Mouse (Mus musculus) midbrain, embryonic 15.5 days (tissue): ENCODE measurements around the gene Cd47. TPM values are rescaled to one million over a fixed set of nuclear protein-coding genes. Genes with fewer than 3 reads are reported as not detected.

ENCODE experiments used
- ATAC-seq: fragments of 200-750 bp; cut with Nextera tagmentation; replicated peaks from 2 replicates; pipeline ENCODE4 v1.8.0; 2017; ENCODE audit warnings: moderate TSS enrichment
- H3K27ac ChIP-seq: fragments of 300-500 bp; sonication (generic); 2 replicates; pipeline ENCODE4 v1.5.1; 2015; ENCODE audit warnings: mild to moderate bottlenecking, inconsistent platforms
- H3K27me3 ChIP-seq: fragments of 300-500 bp; sonication (generic); replicated peaks from 2 replicates; pipeline ENCODE4 v1.6.1; 2015; ENCODE audit warnings: inconsistent platforms
- H3K36me3 ChIP-seq: fragments of 300-500 bp; sonication (generic); replicated peaks from 2 replicates; pipeline ENCODE4 v1.6.1; 2015; ENCODE audit warnings: inconsistent platforms
- H3K4me1 ChIP-seq: fragments of 300-500 bp; sonication (generic); 2 replicates; pipeline ENCODE4 v1.6.1; 2015; ENCODE audit warnings: inconsistent platforms
- H3K4me2 ChIP-seq: fragments of 300-500 bp; sonication (generic); 2 replicates; pipeline ENCODE4 v1.6.1; 2015; ENCODE audit warnings: inconsistent platforms, mild to moderate bottlenecking, moderate library complexity
- H3K4me3 ChIP-seq: fragments of 300-500 bp; sonication (generic); 2 replicates; pipeline ENCODE4 v1.5.1; 2015; ENCODE audit warnings: mild to moderate bottlenecking, inconsistent platforms
- H3K9ac ChIP-seq: fragments of 300-500 bp; sonication (generic); 2 replicates; pipeline ENCODE4 v1.6.1; 2015; ENCODE audit warnings: mild to moderate bottlenecking, inconsistent platforms
- H3K9me3 ChIP-seq: fragments of 300-500 bp; sonication (generic); 2 replicates; pipeline ENCODE4 v1.6.1; 2016; ENCODE audit warnings: inconsistent platforms
- WGBS: fragments of 180-500 bp; shearing (Covaris S2); methylation state at CpG from one replicate; pipeline ENCODE4 v1.1.7; 2015; ENCODE audit warnings: mixed read lengths; 5-methylcytosine and 5-hydroxymethylcytosine counted together
- polyA plus RNA-seq: library from polyadenylated mRNA; unstranded; fragments of >200 nt; fragmentation: Nextera tagmentation; extraction: Ambion mirVana; gene quantifications from 2 replicates; pipeline ENCODE4 v1.2.1, GENCODE M21; 2015

The Cd47 gene
- 131 and 134 TPM in 2 replicates for polyA plus RNA-seq

DNA sequence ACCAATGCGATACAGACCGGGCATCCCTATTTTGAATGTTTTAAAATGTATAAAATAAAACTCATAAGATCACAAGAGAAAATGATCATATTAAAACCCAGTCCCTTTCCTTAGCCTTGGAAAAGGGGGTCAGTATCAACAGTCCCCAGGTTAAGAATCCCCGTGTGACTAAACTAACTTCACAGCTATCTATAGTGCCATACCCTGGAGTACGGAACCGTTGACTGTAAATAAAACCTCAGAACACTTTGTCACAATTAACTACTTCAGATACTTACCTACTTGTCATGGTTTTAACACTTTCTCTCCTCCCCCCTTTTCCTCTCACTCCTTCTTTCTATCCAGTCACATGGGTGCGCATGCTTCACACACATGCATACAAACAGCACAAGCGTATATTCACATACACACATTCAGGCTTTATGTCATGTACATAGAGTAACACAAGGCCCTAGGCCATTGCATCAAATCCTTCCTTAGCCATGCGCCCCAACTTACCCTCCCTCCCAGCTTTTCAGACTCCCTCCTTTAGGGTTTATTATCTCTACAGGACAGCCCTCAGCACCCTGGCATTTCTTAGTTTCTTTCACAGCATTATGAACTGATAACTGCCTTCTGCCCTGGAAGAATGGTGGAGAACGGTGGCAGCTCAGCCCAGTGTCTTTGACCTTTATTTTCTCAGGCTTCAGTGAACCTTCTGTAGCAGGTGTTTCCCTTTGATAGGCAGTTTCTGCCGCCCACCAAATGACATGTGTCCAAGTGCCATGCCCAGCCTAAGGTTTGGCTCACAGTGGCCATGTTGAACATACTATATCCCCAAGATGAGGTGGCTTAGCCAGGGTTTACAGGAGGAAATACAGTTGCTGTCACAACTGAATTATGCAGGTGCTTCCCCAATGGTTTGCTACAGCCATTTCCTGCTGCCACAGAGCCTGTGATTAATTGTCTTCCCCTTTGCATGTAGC is at the start of gene Cd47:
TSS of gene Cd47 (plus strand) at position 937 of the 965 bp plus-strand sequence.
- Histone ChIP-seq H3K27ac (no peak within 1 kb of the TSS), H3K4me3 (no peak within 1 kb of the TSS), H3K4me2 (no peak within 1 kb of the TSS), H3K9ac (no peak within 1 kb of the TSS), H3K9me3 (no peaks in the 10 kb centered on the region), H3K4me1 (peaks cover 10% of the 10 kb centered on the region), H3K27me3 (no peaks in the 10 kb centered on the region), H3K36me3 (no peaks in the 10 kb centered on the region)
- ATAC-seq, result no peak; the same call in 1 of the 2 replicates
- WGBS, result 86% methylated on average over 10 of the region's 10 CpGs

DNA sequence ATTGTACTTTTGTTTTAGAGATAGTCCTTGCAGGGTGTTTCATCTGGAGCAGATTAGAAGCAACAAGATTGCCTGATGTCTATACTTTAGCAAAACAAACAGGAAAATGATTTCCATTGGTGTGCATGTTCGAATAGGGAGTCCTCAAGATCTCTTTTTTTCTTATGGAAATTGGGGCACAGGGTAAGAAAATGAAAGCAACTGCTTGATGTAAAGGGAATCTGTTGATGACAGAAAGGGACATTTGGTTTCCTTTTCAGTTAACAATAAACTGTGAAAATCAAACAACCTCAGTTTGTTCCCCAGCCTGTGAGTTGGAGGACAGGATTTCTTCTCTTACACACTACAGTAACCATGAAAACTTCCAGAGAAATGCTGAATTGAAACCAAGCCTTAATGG is 47.4 kb upstream of the Cd47 start:
- H3K9me3 ChIP-seq, result no peaks in the 10 kb centered on the region
- H3K4me2 ChIP-seq, result no peak overlapping the region
- no peak overlapping the region for H3K9ac ChIP-seq
- no peak overlapping the region for H3K4me3 ChIP-seq
- peaks cover 4% of the 10 kb centered on the region for H3K4me1 ChIP-seq
- no peaks in the 10 kb centered on the region for H3K27me3 ChIP-seq
- H3K36me3 ChIP-seq, result no peaks in the 10 kb centered on the region
- WGBS, result 28% methylated on average over 1 of the region's 1 CpGs
- 0 out of 2 replicates have a peak overlapping the region, but pooled peaks have one; percentile 9 for H3K27ac ChIP-seq
- ATAC-seq, result no peak

DNA sequence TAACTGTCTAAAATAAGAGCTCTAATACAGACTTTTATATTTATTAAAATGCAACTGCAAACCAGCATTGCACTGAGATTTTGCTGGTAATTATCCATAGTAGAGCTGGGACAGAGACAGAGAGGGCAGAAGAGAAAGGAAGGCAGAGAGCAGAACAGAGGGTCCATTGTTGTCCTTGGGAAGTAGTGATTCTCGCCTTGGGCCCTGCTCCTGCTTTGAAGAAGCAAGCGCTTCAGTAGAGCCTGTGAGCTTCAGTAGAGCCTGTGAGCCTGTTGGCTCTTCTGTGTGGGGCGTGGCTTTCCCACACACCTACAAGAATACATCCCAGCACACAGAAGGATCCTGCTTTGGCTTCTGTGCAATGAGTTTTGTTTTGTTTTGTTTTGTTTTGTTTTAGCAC is 47.0 kb upstream of the Cd47 start:
- no peak overlapping the region for H3K9ac ChIP-seq

DNA sequence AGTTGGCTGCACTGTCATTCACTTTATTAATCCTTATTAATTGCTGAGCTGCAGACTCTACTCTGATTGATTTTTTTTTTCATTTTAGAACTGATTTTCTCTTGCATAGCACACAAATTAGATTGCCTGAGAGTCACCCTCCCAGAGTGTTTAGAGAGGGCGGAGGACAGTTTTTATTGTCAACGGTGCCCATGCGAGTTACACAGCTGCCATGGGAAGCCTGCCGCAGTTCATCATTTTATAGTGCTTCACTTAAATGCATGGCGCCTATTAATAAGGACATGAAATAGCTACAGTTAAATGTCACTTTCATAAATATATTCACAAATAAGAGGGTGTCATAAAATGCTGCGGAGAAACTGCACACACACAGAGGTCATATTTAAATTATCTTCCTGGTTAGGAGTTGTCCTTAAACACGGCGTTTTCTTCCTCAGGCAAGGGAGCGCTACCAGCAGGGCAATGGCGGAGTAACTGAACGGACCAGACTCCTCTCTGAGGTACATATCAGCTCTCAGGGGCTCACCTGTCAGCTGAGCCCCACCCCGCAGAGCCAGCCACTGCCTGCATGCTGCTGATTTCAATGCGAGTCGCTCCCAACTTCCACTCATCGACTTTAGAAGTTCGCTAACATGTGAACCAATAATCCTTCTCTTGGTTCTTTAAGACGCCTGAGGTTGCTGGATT is 39.7 kb upstream of the Cd47 start:
- no peak overlapping the region for H3K4me3 ChIP-seq
- no peak overlapping the region for H3K9ac ChIP-seq
- no peak overlapping the region for H3K4me2 ChIP-seq
- H3K36me3 ChIP-seq, result 0 out of 2 replicates have a peak, but pooled peaks cover 3% of the 10 kb centered on the region
- no peaks in the 10 kb centered on the region for H3K27me3 ChIP-seq
- H3K27ac ChIP-seq, result no peak overlapping the region
- no peak for ATAC-seq
- no peaks in the 10 kb centered on the region for H3K4me1 ChIP-seq
- 84% methylated on average over 17 of the region's 17 CpGs for WGBS
- no peaks in the 10 kb centered on the region for H3K9me3 ChIP-seq

More for the DNA sequence above, 47.0 kb upstream of the Cd47 start:
- Histone ChIP-seq H3K4me2 (no peak overlapping the region), H3K27ac (0 out of 2 replicates have a peak overlapping the region, but pooled peaks have one; percentile 9), H3K27me3 (no peaks in the 10 kb centered on the region), H3K9me3 (no peaks in the 10 kb centered on the region), H3K36me3 (no peaks in the 10 kb centered on the region), H3K4me1 (peaks cover 4% of the 10 kb centered on the region), H3K4me3 (no peak overlapping the region)
- peak; percentile 70 for ATAC-seq
- WGBS, result 30% methylated on average over 3 of the region's 3 CpGs

DNA sequence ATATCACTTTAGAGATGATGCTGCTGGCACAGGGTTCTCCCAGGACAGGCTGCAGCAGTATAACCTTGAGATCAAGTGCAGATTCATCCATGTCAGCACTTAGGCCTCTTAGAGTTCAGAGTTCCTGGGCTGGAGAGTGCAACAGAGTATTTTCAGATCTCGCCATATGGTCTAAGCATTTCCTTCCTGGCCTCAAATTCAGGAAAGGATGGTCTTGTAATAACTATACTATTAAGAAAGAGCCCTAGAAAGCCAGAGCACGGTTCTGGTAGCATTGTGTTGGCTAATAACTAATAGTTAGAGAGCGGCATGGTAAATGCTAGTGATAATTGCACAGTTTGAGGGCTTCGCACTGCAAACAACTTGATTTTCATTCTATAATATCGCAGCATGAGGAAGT is 38.4 kb upstream of the Cd47 start:
- H3K27ac ChIP-seq, result no peak overlapping the region
- no peaks in the 10 kb centered on the region for H3K27me3 ChIP-seq
- ATAC-seq, result no peak
- no peak overlapping the region for H3K4me2 ChIP-seq
- H3K36me3 ChIP-seq, result 0 out of 2 replicates have a peak, but pooled peaks cover 3% of the 10 kb centered on the region
- H3K9ac ChIP-seq, result no peak overlapping the region
- 87% methylated on average over 5 of the region's 5 CpGs for WGBS
- no peaks in the 10 kb centered on the region for H3K9me3 ChIP-seq
- H3K4me3 ChIP-seq, result no peak overlapping the region
- no peaks in the 10 kb centered on the region for H3K4me1 ChIP-seq

DNA sequence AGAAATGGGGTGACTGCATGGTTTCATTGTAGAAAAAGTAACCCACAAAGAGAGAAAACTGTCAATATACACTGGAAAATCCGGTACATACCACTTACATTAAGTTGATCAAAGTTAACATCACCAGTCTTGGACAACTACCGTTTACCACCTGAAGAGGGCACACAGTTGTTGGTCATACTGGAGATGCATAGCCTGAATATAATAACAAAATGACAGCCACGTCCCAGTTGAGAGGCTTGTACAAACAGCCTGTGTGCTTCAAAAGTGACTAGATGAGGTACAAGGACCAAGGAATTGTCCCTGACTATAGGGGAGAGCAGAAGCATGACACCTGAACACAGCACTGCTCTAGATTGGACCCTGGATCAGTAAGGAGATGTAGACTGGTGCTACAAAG is 34.0 kb upstream of the Cd47 start:
- Histone ChIP-seq H3K9ac (no peak overlapping the region), H3K36me3 (0 out of 2 replicates have a peak, but pooled peaks cover 3% of the 10 kb centered on the region), H3K27ac (no peak overlapping the region), H3K9me3 (no peaks in the 10 kb centered on the region), H3K4me3 (no peak overlapping the region), H3K27me3 (no peaks in the 10 kb centered on the region), H3K4me1 (no peaks in the 10 kb centered on the region), H3K4me2 (no peak overlapping the region)
- no peak for ATAC-seq
- WGBS, result 59% methylated on average over 3 of the region's 3 CpGs

DNA sequence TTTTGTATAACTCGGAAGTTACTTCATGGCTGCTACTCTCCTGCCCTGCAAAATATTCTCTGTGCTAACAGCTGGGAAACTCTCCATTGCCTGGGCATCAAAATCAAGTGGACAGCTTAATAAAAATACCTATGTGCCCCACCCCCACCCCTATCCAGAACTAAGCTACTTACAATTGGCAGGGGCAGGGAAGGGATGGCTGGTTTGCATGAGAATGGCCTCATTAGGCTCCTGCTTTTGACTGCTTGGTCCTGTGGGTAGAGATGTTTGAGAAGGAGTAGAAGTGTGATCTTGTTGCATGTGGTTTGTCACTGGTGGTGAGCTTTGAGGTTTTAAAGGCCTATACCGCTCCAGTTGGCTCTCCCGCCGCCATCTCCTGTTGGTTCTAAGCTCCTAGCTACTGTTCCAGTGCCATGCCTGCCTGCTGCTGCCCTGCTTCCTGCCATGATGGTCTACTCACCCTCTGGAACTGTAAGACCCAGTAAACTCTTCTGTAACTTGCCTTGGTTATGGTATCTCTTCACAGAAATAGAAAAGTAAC is 31.8 kb upstream of the Cd47 start:
- no peak for ATAC-seq
- no peaks in the 10 kb centered on the region for H3K9me3 ChIP-seq
- 0 out of 2 replicates have a peak, but pooled peaks cover 3% of the 10 kb centered on the region for H3K36me3 ChIP-seq
- no peaks in the 10 kb centered on the region for H3K27me3 ChIP-seq
- no peak overlapping the region for H3K27ac ChIP-seq
- no peak overlapping the region for H3K4me2 ChIP-seq
- no peaks in the 10 kb centered on the region for H3K4me1 ChIP-seq
- WGBS, result 74% methylated on average over 4 of the region's 4 CpGs
- H3K4me3 ChIP-seq, result no peak overlapping the region
- no peak overlapping the region for H3K9ac ChIP-seq

DNA sequence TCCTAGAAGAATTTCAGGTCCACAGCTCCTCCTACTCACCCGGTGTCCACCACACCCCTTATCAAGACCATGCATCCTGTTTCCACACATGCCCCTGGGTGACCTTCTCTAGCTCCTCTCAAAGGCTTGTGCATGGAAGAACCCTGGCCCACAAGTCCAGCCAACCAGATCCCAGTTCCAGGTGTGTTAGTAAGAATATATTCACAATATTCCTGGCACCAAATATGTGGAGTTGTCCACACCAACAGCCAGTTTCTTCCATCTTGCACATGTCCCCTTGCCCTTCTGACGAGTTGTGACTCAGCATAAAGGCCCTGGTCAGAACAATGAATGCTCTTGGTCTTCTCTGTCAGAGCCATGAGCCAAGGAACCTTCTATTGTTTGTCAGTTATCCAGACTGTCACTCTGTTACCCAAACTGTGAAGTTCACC is 30.5 kb upstream of the Cd47 start:
- H3K36me3 ChIP-seq, result 0 out of 2 replicates have a peak, but pooled peaks cover 3% of the 10 kb centered on the region
- no peak overlapping the region for H3K4me3 ChIP-seq
- WGBS, result 87% methylated on average over 2 of the region's 2 CpGs
- ATAC-seq, result no peak
- no peaks in the 10 kb centered on the region for H3K4me1 ChIP-seq
- H3K9ac ChIP-seq, result no peak overlapping the region
- H3K27me3 ChIP-seq, result no peaks in the 10 kb centered on the region
- no peak overlapping the region for H3K27ac ChIP-seq
- H3K4me2 ChIP-seq, result no peak overlapping the region
- H3K9me3 ChIP-seq, result no peaks in the 10 kb centered on the region

DNA sequence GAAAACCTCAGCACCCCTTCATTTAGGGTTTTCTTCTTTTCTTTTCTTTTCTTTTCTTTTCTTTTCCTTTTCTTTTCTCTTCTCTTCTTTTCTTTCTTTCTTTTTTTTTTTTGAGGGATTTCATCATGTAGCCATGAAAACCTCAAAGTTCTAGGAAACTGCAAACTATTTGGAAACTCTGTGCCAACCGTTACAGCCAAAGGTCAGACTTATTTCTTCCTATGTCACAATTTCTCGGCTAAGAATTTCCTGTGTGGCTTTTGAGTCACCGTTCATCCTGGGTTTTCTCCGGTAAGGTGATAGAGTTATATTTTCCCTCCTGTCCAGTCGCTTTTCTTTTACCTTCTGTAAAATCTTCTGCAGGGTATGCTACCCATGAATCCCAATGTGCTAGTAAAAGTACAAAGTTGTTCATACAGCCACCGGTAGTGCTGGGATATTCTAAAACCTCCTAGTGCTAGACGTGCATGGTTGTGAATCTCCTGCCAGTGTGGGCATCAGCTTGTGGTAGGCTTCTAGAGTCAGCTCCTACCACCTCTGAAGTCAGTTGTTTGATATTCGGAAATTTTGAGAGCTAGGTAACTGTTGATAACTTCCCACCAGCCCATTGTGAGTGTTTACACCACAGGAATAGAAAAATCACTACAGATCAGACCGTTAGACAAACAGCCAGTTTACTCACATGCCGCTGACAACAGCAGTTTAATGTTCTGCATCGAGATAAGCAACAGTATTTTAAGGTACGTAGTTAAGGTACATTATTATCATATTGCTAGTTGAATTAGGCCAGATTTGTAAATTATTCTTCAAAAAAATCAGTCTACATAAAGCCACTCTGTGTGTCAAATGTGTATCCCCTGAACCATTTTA is 29.8 kb upstream of the Cd47 start:
- no peak for ATAC-seq
- no peak overlapping the region for H3K9ac ChIP-seq

DNA sequence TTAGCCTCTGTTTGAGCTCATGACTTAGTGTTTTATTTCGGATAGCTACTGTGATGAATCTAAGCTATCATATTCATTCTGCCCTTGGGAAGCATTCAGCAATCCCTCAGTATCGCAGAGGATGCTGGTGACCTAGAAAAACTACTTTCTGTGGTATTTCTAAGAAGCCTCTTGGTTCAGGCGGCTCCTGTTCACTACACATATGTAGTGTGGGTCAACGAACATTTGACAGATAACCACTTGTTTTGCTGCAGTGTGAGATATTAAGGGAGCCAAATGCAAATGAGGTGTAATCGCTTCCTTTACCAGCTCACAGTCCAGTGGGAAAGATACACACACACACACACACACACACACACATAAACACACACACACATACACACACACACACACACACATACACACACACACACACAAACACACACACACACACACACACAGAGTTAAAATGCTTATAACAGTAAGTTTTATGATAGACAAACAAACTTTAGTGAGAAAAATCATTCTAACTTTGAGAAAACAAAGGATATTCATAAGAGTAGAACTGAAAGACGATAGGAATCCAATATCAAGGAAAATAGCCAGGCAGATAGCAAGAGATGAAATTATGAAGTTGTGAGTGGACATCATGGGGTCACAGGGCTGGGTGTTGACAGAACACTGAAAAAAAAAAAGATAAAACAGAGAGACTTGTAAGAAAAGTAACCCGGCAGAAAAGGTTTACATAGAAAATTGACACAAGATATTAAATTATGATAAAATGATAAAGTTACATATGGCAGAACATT is 28.5 kb upstream of the Cd47 start:
- Histone ChIP-seq H3K9ac (no peak overlapping the region), H3K27me3 (no peaks in the 10 kb centered on the region), H3K27ac (no peak overlapping the region), H3K4me3 (no peak overlapping the region), H3K4me2 (no peak overlapping the region), H3K9me3 (no peaks in the 10 kb centered on the region), H3K4me1 (no peaks in the 10 kb centered on the region), H3K36me3 (no peaks in the 10 kb centered on the region)
- no peak for ATAC-seq
- 87% methylated on average over 7 of the region's 7 CpGs for WGBS

More for the DNA sequence above, 29.8 kb upstream of the Cd47 start:
- Histone ChIP-seq H3K27me3 (no peaks in the 10 kb centered on the region), H3K36me3 (no peaks in the 10 kb centered on the region), H3K9me3 (no peaks in the 10 kb centered on the region), H3K27ac (no peak overlapping the region), H3K4me3 (no peak overlapping the region), H3K4me1 (no peaks in the 10 kb centered on the region), H3K4me2 (no peak overlapping the region)
- WGBS, result 91% methylated on average over 12 of the region's 12 CpGs

DNA sequence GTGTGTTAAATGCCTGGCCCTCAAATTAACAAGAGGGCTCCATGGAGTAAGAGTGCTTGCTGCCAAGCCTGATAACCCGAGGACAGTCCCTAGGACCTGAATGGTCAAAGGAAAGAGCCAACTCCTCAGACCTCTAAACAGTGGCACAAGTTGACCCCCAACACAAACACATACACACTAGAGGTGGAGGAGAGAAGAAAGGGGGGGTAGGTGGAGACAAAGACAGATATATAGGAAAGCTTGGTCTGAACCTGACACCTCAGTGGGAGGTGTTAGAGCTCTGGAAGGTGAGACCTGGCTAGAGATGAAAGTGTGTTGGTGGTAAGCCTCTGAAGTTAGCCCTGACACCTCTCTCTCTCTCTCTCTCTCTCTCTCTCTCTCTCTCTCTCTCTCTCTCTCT is 27.8 kb upstream of the Cd47 start:
- Histone ChIP-seq H3K9me3 (no peaks in the 10 kb centered on the region), H3K9ac (no peak overlapping the region), H3K4me3 (no peak overlapping the region), H3K4me2 (no peak overlapping the region), H3K27me3 (no peaks in the 10 kb centered on the region), H3K36me3 (no peaks in the 10 kb centered on the region), H3K27ac (no peak overlapping the region), H3K4me1 (no peaks in the 10 kb centered on the region)
- 74% methylated on average over 1 of the region's 1 CpGs for WGBS
- ATAC-seq, result no peak
